Mouse (Mus musculus) liver, embryonic 13.5 days (tissue): ENCODE data around the gene Mgarp. TPM values are rescaled to one million over a fixed set of nuclear protein-coding genes. Genes with fewer than 3 reads are reported as not detected.

Source experiments
- ATAC-seq: fragments of 200-750 bp; cut with Nextera tagmentation; 2 replicates; pipeline ENCODE4 v1.8.0; 2017; ENCODE audit warnings: low read depth, mild to moderate bottlenecking, moderate number of reproducible peaks, moderate library complexity
- DNase-seq: peaks from one replicate; pipeline ENCODE4 v3.0.0; 2022
- H3K27ac ChIP-seq: fragments of 300-500 bp; sonication (generic); 2 replicates; pipeline ENCODE4 v1.5.1; 2015; ENCODE audit warnings: moderate library complexity, mild to moderate bottlenecking, inconsistent platforms
- H3K27me3 ChIP-seq: fragments of 300-500 bp; sonication (generic); 2 replicates; pipeline ENCODE4 v1.6.1; 2015; ENCODE audit warnings: mild to moderate bottlenecking, inconsistent platforms
- H3K36me3 ChIP-seq: fragments of 300-500 bp; sonication (generic); 2 replicates; pipeline ENCODE4 v1.6.1; 2015; ENCODE audit warnings: mild to moderate bottlenecking, inconsistent platforms
- H3K4me1 ChIP-seq: fragments of 300-500 bp; sonication (generic); replicated peaks from 2 replicates; pipeline ENCODE4 v1.6.1; 2015; ENCODE audit warnings: inconsistent platforms
- H3K4me2 ChIP-seq: fragments of 300-500 bp; sonication (generic); 2 replicates; pipeline ENCODE4 v1.6.1; 2015; ENCODE audit warnings: inconsistent platforms, mild to moderate bottlenecking, moderate library complexity
- H3K4me3 ChIP-seq: fragments of 300-500 bp; sonication (generic); replicated peaks from 2 replicates; pipeline ENCODE4 v1.5.1; 2015; ENCODE audit warnings: mild to moderate bottlenecking, inconsistent platforms
- H3K9ac ChIP-seq: fragments of 300-500 bp; sonication (generic); 2 replicates; pipeline ENCODE4 v1.6.1; 2015; ENCODE audit warnings: mild to moderate bottlenecking, inconsistent platforms
- H3K9me3 ChIP-seq: fragments of 300-500 bp; sonication (generic); replicated peaks from 2 replicates; pipeline ENCODE4 v1.6.1; 2016; ENCODE audit warnings: inconsistent platforms
- WGBS: fragments of 180-500 bp; shearing (Covaris S2); methylation state at CpG from one replicate; pipeline ENCODE4 v1.1.7; 2015; ENCODE audit not compliant: insufficient replicate concordance; 5-methylcytosine and 5-hydroxymethylcytosine counted together
- polyA plus RNA-seq: library from polyadenylated mRNA; unstranded; fragments of >200 nt; fragmentation: Nextera tagmentation; extraction: Ambion mirVana; gene quantifications from 2 replicates; pipeline ENCODE4 v1.2.1, GENCODE M21; 2015

The Mgarp gene
- polyA plus RNA-seq, 1 experiment from 2014 or later, result 1.1 TPM

DNA sequence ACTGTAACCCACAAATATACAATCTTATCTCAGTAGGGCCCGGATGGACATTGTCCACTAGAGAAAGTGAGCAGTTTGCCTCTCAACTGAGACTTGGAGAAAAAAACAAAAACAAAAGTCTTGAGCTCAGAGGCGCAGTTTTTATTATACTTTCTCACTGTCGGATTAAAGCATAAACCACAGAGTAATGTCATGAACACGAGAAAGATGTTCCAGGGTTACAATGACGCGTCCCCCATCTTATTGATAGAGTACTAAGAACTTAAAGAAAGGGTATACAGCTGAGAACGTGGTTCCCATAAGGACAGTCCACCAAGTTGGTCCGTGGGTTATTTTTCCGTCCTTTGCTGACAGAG is 57.2 kb downstream of the Mgarp start:
- Histone ChIP-seq H3K4me2 (peak overlapping the region; percentile 100), H3K9me3 (no peaks in the 10 kb centered on the region), H3K27me3 (no peaks in the 10 kb centered on the region), H3K27ac (peak overlapping the region; percentile 99), H3K9ac (peak overlapping the region; percentile 99), H3K4me1 (peaks cover 54% of the 10 kb centered on the region), H3K4me3 (peak overlapping the region; percentile 95), H3K36me3 (no peaks in the 10 kb centered on the region)
- DNase-seq (no peak), ATAC-seq (no peak)
- under 1% methylated on average over 9 of the region's 9 CpGs for WGBS

Other genes starting within 250 kb of the Mgarp start
- gene Noct, start 172.3 kb downstream of the Mgarp start, polyA plus RNA-seq, result 20.5 and 23.1 TPM in 2 replicates
- 24.0 and 24.4 TPM in 2 replicates for gene Elf2, start 56.1 kb downstream of the Mgarp start, polyA plus RNA-seq
- 563 and 588 TPM in 2 replicates for gene Ndufc1, start 12.2 kb upstream of the Mgarp start, polyA plus RNA-seq
- 34.5 and 47.1 TPM in 2 replicates for gene Naa15, start 18.4 kb upstream of the Mgarp start, polyA plus RNA-seq
- 4.9 and 5.8 TPM in 2 replicates for gene Rab33b, start 87.2 kb upstream of the Mgarp start, polyA plus RNA-seq
- gene Setd7, start 164.1 kb upstream of the Mgarp start, polyA plus RNA-seq, result 0.45 and 0.67 TPM in 2 replicates